Comparison of ENCODE assay signal across 8 mouse cellular contexts in genomic region chr2:37430593-37431464, GRCm38 (mm10). TPM values are rescaled to one million over a fixed set of nuclear protein-coding genes. Genes with fewer than 3 reads are reported as not detected.
DNase-seq lines count a peak whose midpoint lies in the region; ATAC-seq lines count a peak whose summit lies in the region.

No protein-coding gene starts in this region.

- DNase-seq in ZHBTc4 (ENCODE audit: low read depth, low spot score) = peak; percentile 90
- DNase-seq in cerebellum, postnatal 4 days (ENCODE audit: low spot score in 2 of 2) = peak; percentile 67 to 76
- peak; percentile 77 to 90 for DNase-seq in frontal cortex, postnatal 36 days (ENCODE audit: low spot score in 2 of 2)
- peak; percentile 84 for DNase-seq in left cerebral cortex, adult 11 months (ENCODE audit: low spot score)
- DNase-seq in lung, postnatal 36 days = peak; percentile 93
- DNase-seq in retina, embryonic 14.5 days (ENCODE audit: low spot score) = peak; percentile 95
- peak; percentile 71 to 81 for DNase-seq in thymus, postnatal 36 days

- no peaks in the 10 kb centered on the region for H3K27me3 ChIP-seq in hindbrain, embryonic 15.5 days

- WGBS in hindbrain, embryonic 15.5 days = 1% methylated on average over 38 of the region's 38 CpGs

- H3K9me3 ChIP-seq in hindbrain, embryonic 15.5 days = no peaks in the 10 kb centered on the region

- ATAC-seq in hindbrain, embryonic 15.5 days (ENCODE audit: low FRiP score, low read depth) = peak; percentile 95

- H3K36me3 ChIP-seq in hindbrain, embryonic 15.5 days = peaks cover 13% of the 10 kb centered on the region; the same call in 1 of the 2 replicates

- H3K27ac ChIP-seq in hindbrain, embryonic 15.5 days (replicated peaks) = peak overlapping the region; percentile 98

- H3K4me2 ChIP-seq in hindbrain, embryonic 15.5 days = peak overlapping the region; percentile 85

- peak overlapping the region; percentile 58 for H3K4me3 ChIP-seq in hindbrain, embryonic 15.5 days

- H3K9ac ChIP-seq in hindbrain, embryonic 15.5 days = peak overlapping the region; percentile 56

- H3K4me1 ChIP-seq in hindbrain, embryonic 15.5 days (replicated peaks) = peaks cover 21% of the 10 kb centered on the region

RNA-seq across cellular contexts. Expression of gene Rc3h2, which starts 8.1 kb away (rescaled TPM):
- 18.0 and 19.9 TPM in 2 replicates for polyA plus RNA-seq in hindbrain, embryonic 15.5 days (2015; fragmentation: Nextera tagmentation; extraction: Ambion mirVana)

RNA-seq across cellular contexts. Expression of gene Zbtb26, which starts 12.1 kb away (rescaled TPM):
- 6.8 and 7.6 TPM in 2 replicates for polyA plus RNA-seq in hindbrain, embryonic 15.5 days (2015; fragmentation: Nextera tagmentation; extraction: Ambion mirVana)

RNA-seq across cellular contexts. Expression of gene Zbtb6, which starts 12.1 kb away (rescaled TPM):
- 13.5 and 14.6 TPM in 2 replicates for polyA plus RNA-seq in hindbrain, embryonic 15.5 days (2015; fragmentation: Nextera tagmentation; extraction: Ambion mirVana)

RNA-seq across cellular contexts. Expression of gene Rabgap1, which starts 12.2 kb away (rescaled TPM):
- 40.8 and 51.4 TPM in 2 replicates for polyA plus RNA-seq in hindbrain, embryonic 15.5 days (2015; fragmentation: Nextera tagmentation; extraction: Ambion mirVana)

Comparison
In these comparisons a context has a peak if more than half of its experiments do, and no peak if none do; other contexts are left out.
1. Peak in every context shown above with its lines: DNase-seq, ATAC-seq, H3K4me3 ChIP-seq and H3K27ac ChIP-seq.